Mouse (Mus musculus): ENCODE results near the gene Phkb.

- TF ChIP-seq CTCF (IDR thresholded peaks at IDR 0.05; ENCODE audit: low read depth) (no peak), EP300 (IDR thresholded peaks at IDR 0.05; ENCODE audit: low read depth) (no peak)
Measured at GRCm38 (mm10) chr8:85993661-85994060, 152.9 kb downstream of the Phkb start.

All from heart, postnatal 0 days (tissue).